Mouse (Mus musculus) forebrain, embryonic 12.5 days (tissue): ENCODE measurements at regions not wholly inside any gene's neighbourhood (a gene's known extent, or its start where the extent isn't known, plus 50 kb on each side); places are given as distances from the start of the nearest gene placed in this dataset.

ENCODE experiments used
- ATAC-seq: fragments of 200-750 bp; cut with Nextera tagmentation; 2 replicates; pipeline ENCODE4 v1.8.0; 2017; ENCODE audit warnings: moderate TSS enrichment; ENCODE audit not compliant: low FRiP score
- H3K27ac ChIP-seq: fragments of 300-500 bp; sonication (generic); 2 replicates; pipeline ENCODE4 v1.5.1; 2016; ENCODE audit warnings: mild to moderate bottlenecking
- H3K27me3 ChIP-seq: fragments of 300-500 bp; sonication (generic); 2 replicates; pipeline ENCODE4 v1.6.1; 2016; ENCODE audit warnings: mild to moderate bottlenecking
- H3K36me3 ChIP-seq: fragments of 300-500 bp; sonication (generic); replicated peaks from 2 replicates; pipeline ENCODE4 v1.6.1; 2016; ENCODE audit warnings: mild to moderate bottlenecking
- H3K4me1 ChIP-seq: fragments of 300-500 bp; sonication (generic); 2 replicates; pipeline ENCODE4 v1.6.1; 2016
- H3K4me2 ChIP-seq: fragments of 300-500 bp; sonication (generic); 2 replicates; pipeline ENCODE4 v1.6.1; 2016; ENCODE audit warnings: mild to moderate bottlenecking, moderate library complexity
- H3K4me3 ChIP-seq: fragments of 300-500 bp; sonication (generic); replicated peaks from 2 replicates; pipeline ENCODE4 v1.5.1; 2016; ENCODE audit warnings: mild to moderate bottlenecking
- H3K9ac ChIP-seq: fragments of 300-500 bp; sonication (generic); 2 replicates; pipeline ENCODE4 v1.6.1; 2016; ENCODE audit warnings: mild to moderate bottlenecking
- H3K9me3 ChIP-seq: fragments of 300-500 bp; sonication (generic); 2 replicates; pipeline ENCODE4 v1.6.1; 2016
- WGBS: fragments of 180-500 bp; shearing (Covaris S2); methylation state at CpG from one replicate; pipeline ENCODE4 v1.1.7; 2016; 5-methylcytosine and 5-hydroxymethylcytosine counted together

GRCm38 (mm10) chr13:37636363-37636762, 141.8 kb upstream of the Rreb1 start:
- Histone ChIP-seq H3K36me3 (no peaks in the 10 kb centered on the region), H3K9me3 (0 out of 2 replicates have a peak, but pooled peaks cover 6% of the 10 kb centered on the region), H3K27me3 (no peaks in the 10 kb centered on the region), H3K27ac (no peak overlapping the region), H3K4me2 (no peak overlapping the region), H3K9ac (no peak overlapping the region), H3K4me1 (no peaks in the 10 kb centered on the region), H3K4me3 (no peak overlapping the region)
- no peak for ATAC-seq
- WGBS: 80% methylated on average over 4 of the region's 4 CpGs

GRCm38 (mm10) chr13:37637151-37637550, 141.0 kb upstream of the Rreb1 start:
- no peaks in the 10 kb centered on the region for H3K27me3 ChIP-seq
- H3K4me1 ChIP-seq: no peaks in the 10 kb centered on the region
- 0 out of 2 replicates have a peak, but pooled peaks cover 5% of the 10 kb centered on the region for H3K9me3 ChIP-seq
- H3K36me3 ChIP-seq: no peaks in the 10 kb centered on the region
- no peak overlapping the region for H3K9ac ChIP-seq
- no peak overlapping the region for H3K4me2 ChIP-seq
- no peak overlapping the region for H3K4me3 ChIP-seq
- 91% methylated on average over 10 of the region's 10 CpGs for WGBS
- H3K27ac ChIP-seq: no peak overlapping the region
- no peak for ATAC-seq

- no peaks in the 10 kb centered on the region for H3K36me3 ChIP-seq
- no peak overlapping the region for H3K4me2 ChIP-seq
- 65% methylated on average over 8 of the region's 8 CpGs for WGBS
- no peak for ATAC-seq
- H3K27me3 ChIP-seq: no peaks in the 10 kb centered on the region
- no peak overlapping the region for H3K9ac ChIP-seq
- H3K4me3 ChIP-seq: no peak overlapping the region
- no peak overlapping the region for H3K27ac ChIP-seq
- no peaks in the 10 kb centered on the region for H3K4me1 ChIP-seq
- H3K9me3 ChIP-seq: no peaks in the 10 kb centered on the region
Observed at GRCm38 (mm10) chr13:37638071-37638511, 140.1 kb upstream of the Rreb1 start.

GRCm38 (mm10) chr13:37642410-37643093, 135.6 kb upstream of the Rreb1 start:
- H3K4me2 ChIP-seq: no peak overlapping the region
- no peak for ATAC-seq
- H3K9ac ChIP-seq: no peak overlapping the region
- no peak overlapping the region for H3K4me3 ChIP-seq
- WGBS: 50% methylated on average over 13 of the region's 13 CpGs
- no peak overlapping the region for H3K27ac ChIP-seq
- H3K4me1 ChIP-seq: no peaks in the 10 kb centered on the region
- H3K9me3 ChIP-seq: no peaks in the 10 kb centered on the region
- no peaks in the 10 kb centered on the region for H3K27me3 ChIP-seq
- no peaks in the 10 kb centered on the region for H3K36me3 ChIP-seq

- no peaks in the 10 kb centered on the region for H3K4me1 ChIP-seq
- ATAC-seq: no peak
- no peaks in the 10 kb centered on the region for H3K9me3 ChIP-seq
- no peak overlapping the region for H3K9ac ChIP-seq
- no peak overlapping the region for H3K4me2 ChIP-seq
- no peaks in the 10 kb centered on the region for H3K36me3 ChIP-seq
- H3K4me3 ChIP-seq: no peak overlapping the region
- H3K27me3 ChIP-seq: no peaks in the 10 kb centered on the region
- H3K27ac ChIP-seq: no peak overlapping the region
- WGBS: 86% methylated on average over 8 of the region's 8 CpGs
Observed at GRCm38 (mm10) chr13:37644751-37645181, 133.4 kb upstream of the Rreb1 start.

GRCm38 (mm10) chr13:37649467-37650080, 128.6 kb upstream of the Rreb1 start:
- Histone ChIP-seq H3K9me3 (no peaks in the 10 kb centered on the region), H3K9ac (no peak overlapping the region), H3K4me1 (no peaks in the 10 kb centered on the region), H3K4me3 (no peak overlapping the region), H3K27me3 (no peaks in the 10 kb centered on the region), H3K4me2 (no peak overlapping the region), H3K36me3 (no peaks in the 10 kb centered on the region), H3K27ac (no peak overlapping the region)
- 76% methylated on average over 9 of the region's 9 CpGs for WGBS
- no peak for ATAC-seq

- no peak overlapping the region for H3K9ac ChIP-seq
- H3K36me3 ChIP-seq: no peaks in the 10 kb centered on the region
- H3K27ac ChIP-seq: no peak overlapping the region
- H3K27me3 ChIP-seq: no peaks in the 10 kb centered on the region
- H3K4me3 ChIP-seq: no peak overlapping the region
- no peaks in the 10 kb centered on the region for H3K4me1 ChIP-seq
- no peak overlapping the region for H3K4me2 ChIP-seq
- no peak for ATAC-seq
- no peaks in the 10 kb centered on the region for H3K9me3 ChIP-seq
- WGBS: 83% methylated on average over 10 of the region's 10 CpGs
Observed at GRCm38 (mm10) chr13:37651221-37651946, 126.8 kb upstream of the Rreb1 start.

GRCm38 (mm10) chr13:37654651-37655050, 123.5 kb upstream of the Rreb1 start:
- Histone ChIP-seq H3K4me1 (no peaks in the 10 kb centered on the region), H3K4me3 (no peak overlapping the region), H3K36me3 (no peaks in the 10 kb centered on the region), H3K27ac (no peak overlapping the region), H3K27me3 (no peaks in the 10 kb centered on the region), H3K4me2 (no peak overlapping the region), H3K9ac (no peak overlapping the region), H3K9me3 (no peaks in the 10 kb centered on the region)
- WGBS: 79% methylated on average over 5 of the region's 5 CpGs
- ATAC-seq: no peak

GRCm38 (mm10) chr13:37657248-37657647, 121.0 kb upstream of the Rreb1 start:
- Histone ChIP-seq H3K4me3 (no peak overlapping the region), H3K4me1 (no peaks in the 10 kb centered on the region), H3K27ac (no peak overlapping the region), H3K36me3 (no peaks in the 10 kb centered on the region), H3K4me2 (no peak overlapping the region), H3K27me3 (no peaks in the 10 kb centered on the region), H3K9ac (no peak overlapping the region), H3K9me3 (no peaks in the 10 kb centered on the region)
- 87% methylated on average over 16 of the region's 16 CpGs for WGBS
- ATAC-seq: no peak

GRCm38 (mm10) chr13:37658034-37658433, 120.2 kb upstream of the Rreb1 start:
- Histone ChIP-seq H3K27me3 (no peaks in the 10 kb centered on the region), H3K9me3 (no peaks in the 10 kb centered on the region), H3K36me3 (no peaks in the 10 kb centered on the region), H3K27ac (no peak overlapping the region), H3K9ac (no peak overlapping the region), H3K4me3 (no peak overlapping the region), H3K4me2 (no peak overlapping the region), H3K4me1 (no peaks in the 10 kb centered on the region)
- ATAC-seq: no peak
- WGBS: 61% methylated on average over 2 of the region's 2 CpGs

- H3K9me3 ChIP-seq: no peaks in the 10 kb centered on the region
- no peaks in the 10 kb centered on the region for H3K36me3 ChIP-seq
- no peaks in the 10 kb centered on the region for H3K27me3 ChIP-seq
- no peak overlapping the region for H3K9ac ChIP-seq
- H3K27ac ChIP-seq: no peak overlapping the region
- WGBS: 86% methylated on average over 6 of the region's 6 CpGs
- no peaks in the 10 kb centered on the region for H3K4me1 ChIP-seq
- ATAC-seq: no peak
- H3K4me2 ChIP-seq: no peak overlapping the region
- no peak overlapping the region for H3K4me3 ChIP-seq
Observed at GRCm38 (mm10) chr13:37658519-37658918, 119.7 kb upstream of the Rreb1 start.

GRCm38 (mm10) chr13:37660083-37660482, 118.1 kb upstream of the Rreb1 start:
- no peaks in the 10 kb centered on the region for H3K27me3 ChIP-seq
- no peak overlapping the region for H3K27ac ChIP-seq
- H3K36me3 ChIP-seq: no peaks in the 10 kb centered on the region
- H3K4me3 ChIP-seq: no peak overlapping the region
- ATAC-seq: no peak
- no peak overlapping the region for H3K9ac ChIP-seq
- H3K4me1 ChIP-seq: no peaks in the 10 kb centered on the region
- WGBS: 93% methylated on average over 4 of the region's 4 CpGs
- H3K9me3 ChIP-seq: no peaks in the 10 kb centered on the region
- no peak overlapping the region for H3K4me2 ChIP-seq
